17 mouse cellular contexts compared by ENCODE assay signal in genomic region chr4:48605650-48606049, GRCm38 (mm10). TPM values are rescaled to one million over a fixed set of nuclear protein-coding genes. Genes with fewer than 3 reads are reported as not detected.
"Had no signal": no experiment of that assay in that cellular context is flagged by ENCODE, and none has a peak within 500 bp of the region (broad histone marks: within the 10 kb centered on the region; RNA-seq: fewer than 3 reads in every experiment).

No protein-coding gene starts in this region.

- H3K27me3 ChIP-seq: limb, embryonic 13.5 days; liver, embryonic 15.5 days; midbrain, embryonic 15.5 days; stomach, embryonic 15.5 days had no signal

- DNase-seq: kidney, adult 18-20 months; kidney, postnatal 10 days; kidney, postnatal 4 days; lung, adult 2 months; lung, postnatal 36 days; right cerebral cortex, postnatal 14 days; thymus, adult 2 months; thymus, postnatal 25 days had no signal

- H3K27ac ChIP-seq: liver, embryonic 15.5 days; midbrain, embryonic 10.5 days; midbrain, embryonic 15.5 days; stomach, embryonic 15.5 days had no signal

- H3K9ac ChIP-seq: limb, embryonic 13.5 days; liver, embryonic 15.5 days; midbrain, embryonic 15.5 days; stomach, embryonic 15.5 days had no signal

- H3K4me3 ChIP-seq: limb, embryonic 13.5 days; liver, embryonic 15.5 days; midbrain, embryonic 10.5 days; midbrain, embryonic 15.5 days; stomach, embryonic 15.5 days had no signal

- H3K4me1 ChIP-seq: limb, embryonic 13.5 days; liver, embryonic 15.5 days; midbrain, embryonic 15.5 days; stomach, embryonic 15.5 days had no signal

- H3K4me2 ChIP-seq: limb, embryonic 13.5 days; liver, embryonic 11.5 days; liver, embryonic 15.5 days; midbrain, embryonic 15.5 days; stomach, embryonic 15.5 days had no signal

- H3K9me3 ChIP-seq: limb, embryonic 13.5 days; liver, embryonic 15.5 days; midbrain, embryonic 15.5 days; stomach, embryonic 15.5 days had no signal

- ATAC-seq: lung, postnatal 0 days; midbrain, embryonic 15.5 days had no signal

- H3K36me3 ChIP-seq: liver, embryonic 15.5 days; midbrain, embryonic 15.5 days; stomach, embryonic 15.5 days had no signal

RNA-seq across cellular contexts. Expression of gene Cavin4, which starts 57.7 kb away (rescaled TPM):
- total RNA-seq: megakaryocyte progenitor cell, adult 5-6 weeks had no signal
- polyA plus RNA-seq: spleen, adult 2 months had no signal
